Mouse (Mus musculus): ENCODE measurements around the gene Rdm1. TPM values are rescaled to one million over a fixed set of nuclear protein-coding genes. Genes with fewer than 3 reads are reported as not detected.
A peak's percentile ranks its signal among the peaks of the same experiment; 100 is the strongest.
"Not testable (repeated sequence)": the region's sequence is repeated elsewhere in the genome, so short reads cannot be mapped to it uniquely, and the experiment has no call there.

Gene Rdm1
- polyA plus RNA-seq, 2 experiments, result 35.5 to 39.2 TPM

- H3K36me3 ChIP-seq (ENCODE audit: control insufficient read depth, insufficient read depth, low read length), result no peaks in the 10 kb centered on the region
- TF ChIP-seq POLR2A (IDR thresholded peaks at IDR 0.05; ENCODE audit: borderline replicate concordance, extremely low read depth, insufficient read depth, insufficient read length), result no peak
- no peaks in the 10 kb centered on the region for H3K27me3 ChIP-seq (ENCODE audit: control insufficient read depth, insufficient read depth, low read length)
- WGBS, result 86% methylated on average over 4 of the region's 4 CpGs
- H3K9me3 ChIP-seq (ENCODE audit: control insufficient read depth, low read length), result no peaks in the 10 kb centered on the region
- DNase-seq (ENCODE audit: low spot score) (no peak), ATAC-seq (ENCODE audit: low FRiP score, low read depth) (no peak)
- no peak overlapping the region for H3K9ac ChIP-seq (ENCODE audit: low read depth, low read length, severe bottlenecking)
- H3K4me2 ChIP-seq (replicated peaks; ENCODE audit: low read depth, low read length, severe bottlenecking), result no peak overlapping the region
- H3K4me3 ChIP-seq (replicated peaks; ENCODE audit: low read length), result no peak overlapping the region
- peaks cover 3% of the 10 kb centered on the region; the same call in 1 of the 2 replicates for H3K4me1 ChIP-seq (ENCODE audit: control insufficient read depth, insufficient read depth, low read length)
- H3K27ac ChIP-seq (replicated peaks; ENCODE audit: low read depth, low read length), result no peak overlapping the region
Observed at GRCm38 (mm10) chr11:101656356-101656755, 29.4 kb downstream of the Rdm1 start.

- TF ChIP-seq POLR2A (IDR thresholded peaks at IDR 0.05; ENCODE audit: borderline replicate concordance, extremely low read depth, insufficient read depth, insufficient read length), result no peak
- Histone ChIP-seq H3K4me1 (ENCODE audit: control insufficient read depth, insufficient read depth, low read length) (peaks cover 3% of the 10 kb centered on the region; the same call in 1 of the 2 replicates), H3K4me3 (replicated peaks; ENCODE audit: low read length) (peak overlapping the region; percentile 19), H3K36me3 (ENCODE audit: control insufficient read depth, insufficient read depth, low read length) (no peaks in the 10 kb centered on the region), H3K27me3 (ENCODE audit: control insufficient read depth, insufficient read depth, low read length) (no peaks in the 10 kb centered on the region), H3K9me3 (ENCODE audit: control insufficient read depth, low read length) (no peaks in the 10 kb centered on the region), H3K9ac (ENCODE audit: low read depth, low read length, severe bottlenecking) (no peak overlapping the region), H3K27ac (replicated peaks; ENCODE audit: low read depth, low read length) (peak overlapping the region; percentile 97), H3K4me2 (replicated peaks; ENCODE audit: low read depth, low read length, severe bottlenecking) (peak overlapping the region; percentile 47)
- ATAC-seq (ENCODE audit: low FRiP score, low read depth) (peak; percentile 7), DNase-seq (ENCODE audit: low spot score) (no peak)
- 3% methylated on average over 3 of the region's 3 CpGs for WGBS
Observed at GRCm38 (mm10) chr11:101657528-101657885, 30.5 kb downstream of the Rdm1 start.

- Histone ChIP-seq H3K9ac (ENCODE audit: low read depth, low read length, severe bottlenecking) (peak overlapping the region; percentile 70), H3K27ac (replicated peaks; ENCODE audit: low read depth, low read length) (peak overlapping the region; percentile 97), H3K4me2 (replicated peaks; ENCODE audit: low read depth, low read length, severe bottlenecking) (peak overlapping the region; percentile 47), H3K4me3 (replicated peaks; ENCODE audit: low read length) (peak overlapping the region; percentile 19)
- peak; percentile 96; the same call in 1 of the 2 replicates for TF ChIP-seq POLR2A (IDR thresholded peaks at IDR 0.05; ENCODE audit: borderline replicate concordance, extremely low read depth, insufficient read depth, insufficient read length)
- under 1% methylated on average over 38 of the region's 40 CpGs for WGBS
- not testable (repeated sequence) for H3K9me3 ChIP-seq (ENCODE audit: control insufficient read depth, low read length); H3K27me3 ChIP-seq (ENCODE audit: control insufficient read depth, insufficient read depth, low read length); H3K4me1 ChIP-seq (ENCODE audit: control insufficient read depth, insufficient read depth, low read length); H3K36me3 ChIP-seq (ENCODE audit: control insufficient read depth, insufficient read depth, low read length)
- peak; percentile 96 for DNase-seq (ENCODE audit: low spot score)
- ATAC-seq (ENCODE audit: low FRiP score, low read depth), result peak; percentile 91
Observed at GRCm38 (mm10) chr11:101657886-101658750, 31.1 kb downstream of the Rdm1 start.

- ATAC-seq (ENCODE audit: low FRiP score, low read depth) (peak; percentile 19), DNase-seq (ENCODE audit: low spot score) (peak; percentile 94)
- no peak overlapping the region for H3K4me3 ChIP-seq (replicated peaks; ENCODE audit: low read length)
- H3K36me3 ChIP-seq (ENCODE audit: control insufficient read depth, insufficient read depth, low read length), result no peaks in the 10 kb centered on the region
- no peak overlapping the region for H3K4me2 ChIP-seq (replicated peaks; ENCODE audit: low read depth, low read length, severe bottlenecking)
- peaks cover 3% of the 10 kb centered on the region; the same call in 1 of the 2 replicates for H3K4me1 ChIP-seq (ENCODE audit: control insufficient read depth, insufficient read depth, low read length)
- H3K9ac ChIP-seq (ENCODE audit: low read depth, low read length, severe bottlenecking), result no peak overlapping the region
- TF ChIP-seq POLR2A (IDR thresholded peaks at IDR 0.05; ENCODE audit: borderline replicate concordance, extremely low read depth, insufficient read depth, insufficient read length), result no peak
- no peaks in the 10 kb centered on the region for H3K27me3 ChIP-seq (ENCODE audit: control insufficient read depth, insufficient read depth, low read length)
- 35% methylated on average over 10 of the region's 10 CpGs for WGBS
- H3K9me3 ChIP-seq (ENCODE audit: control insufficient read depth, low read length), result no peaks in the 10 kb centered on the region
- H3K27ac ChIP-seq (replicated peaks; ENCODE audit: low read depth, low read length), result no peak overlapping the region; the same call in 1 of the 2 replicates
Observed at GRCm38 (mm10) chr11:101658751-101659558, 32.0 kb downstream of the Rdm1 start.

- H3K27me3 ChIP-seq (ENCODE audit: control insufficient read depth, insufficient read depth, low read length), result no peaks in the 10 kb centered on the region
- DNase-seq (ENCODE audit: low spot score) (no peak), ATAC-seq (ENCODE audit: low FRiP score, low read depth) (no peak)
- H3K4me3 ChIP-seq (replicated peaks; ENCODE audit: low read length), result no peak overlapping the region
- peaks cover 3% of the 10 kb centered on the region; the same call in 1 of the 2 replicates for H3K4me1 ChIP-seq (ENCODE audit: control insufficient read depth, insufficient read depth, low read length)
- H3K36me3 ChIP-seq (ENCODE audit: control insufficient read depth, insufficient read depth, low read length), result no peaks in the 10 kb centered on the region
- no peak for TF ChIP-seq POLR2A (IDR thresholded peaks at IDR 0.05; ENCODE audit: borderline replicate concordance, extremely low read depth, insufficient read depth, insufficient read length)
- H3K4me2 ChIP-seq (replicated peaks; ENCODE audit: low read depth, low read length, severe bottlenecking), result no peak overlapping the region
- no peak overlapping the region for H3K9ac ChIP-seq (ENCODE audit: low read depth, low read length, severe bottlenecking)
- H3K27ac ChIP-seq (replicated peaks; ENCODE audit: low read depth, low read length), result no peak overlapping the region
- no peaks in the 10 kb centered on the region for H3K9me3 ChIP-seq (ENCODE audit: control insufficient read depth, low read length)
- 57% methylated on average over 7 of the region's 7 CpGs for WGBS
Observed at GRCm38 (mm10) chr11:101661191-101661590, 34.2 kb downstream of the Rdm1 start.

Measured in limb, embryonic 14.5 days (tissue).